Mouse (Mus musculus) heart, adult 2 months (tissue): Measurements from ENCODE around the gene Efemp2.

Source experiments
- CTCF ChIP-seq: fragments of 200-600 bp; IDR thresholded peaks from 2 replicates; pipeline ENCODE4 v1.8.1; 2022; ENCODE audit warnings: antibody characterized with exemption, mild to moderate bottlenecking, moderate library complexity
- POLR2A ChIP-seq: fragments of 200-500 bp; IDR thresholded peaks from 2 replicates; pipeline ENCODE4 v1.6.1; 2011; ENCODE audit warnings: mild to moderate bottlenecking, low read depth, low read length, control low read depth; ENCODE audit not compliant: insufficient read depth

DNA sequence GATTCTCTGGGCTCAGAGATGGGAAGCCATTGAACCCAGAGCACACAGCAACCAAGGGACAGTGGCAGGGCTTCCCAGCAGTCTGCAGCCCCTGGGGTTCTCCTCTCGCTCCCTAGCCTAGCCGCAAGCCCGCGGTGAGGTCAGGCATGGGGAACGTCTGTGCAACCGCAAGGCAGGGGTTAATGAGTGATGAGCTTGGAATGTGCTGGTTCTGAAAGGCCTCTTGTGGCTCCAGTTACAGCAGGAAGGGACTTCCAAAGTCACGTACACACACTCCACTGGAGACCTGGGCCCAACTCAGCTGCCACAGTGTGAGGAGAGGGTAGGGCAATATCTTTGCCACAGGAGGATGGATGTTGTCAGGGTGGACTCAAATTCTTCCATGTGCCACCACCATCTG is 28.8 kb upstream of the Efemp2 start:
- TF ChIP-seq CTCF (no peak), POLR2A (no peak)
